Mouse (Mus musculus) small intestine, adult 2 months (tissue): ENCODE measurements around the gene Relch.

Experiments used
- CTCF ChIP-seq: fragments of 200-500 bp; IDR thresholded peaks from 2 replicates; pipeline ENCODE4 v1.5.1; 2012; ENCODE audit warnings: low read depth, mild to moderate bottlenecking, control low read depth, inconsistent platforms, low read length, moderate library complexity, mixed read lengths; ENCODE audit not compliant: insufficient replicate concordance, insufficient read length; ENCODE audit errors: extremely low read depth
- POLR2A ChIP-seq: fragments of 200-500 bp; IDR thresholded peaks from 2 replicates; pipeline ENCODE4 v1.6.1; 2012; ENCODE audit warnings: low read depth, mild to moderate bottlenecking, control low read depth, inconsistent platforms, low read length, moderate library complexity

- TF ChIP-seq CTCF (no peak), POLR2A (no peak)
Measured at GRCm38 (mm10) chr1:105695581-105695980, 31.9 kb downstream of the Relch start.
